Mouse (Mus musculus) heart, embryonic 14.5 days (tissue): ENCODE data around the gene Pou2af1. TPM values are rescaled to one million over a fixed set of nuclear protein-coding genes. Genes with fewer than 3 reads are reported as not detected.
A peak's percentile ranks its signal among the peaks of the same experiment; 100 is the strongest.

Experiments used
- ATAC-seq: fragments of 200-750 bp; cut with Nextera tagmentation; 2 replicates; pipeline ENCODE4 v1.8.0; 2017; ENCODE audit warnings: low read depth, moderate TSS enrichment; ENCODE audit not compliant: insufficient number of reproducible peaks, insufficient read depth, low FRiP score
- H3K27ac ChIP-seq, 2 experiments: fragments of 200-500 bp in 1 of 2; fragments of 300-500 bp in 1 of 2; sonication (generic) in 1 of 2; replicated peaks in 1 of 2; 2 replicates each; pipeline ENCODE4 v1.5.1; 2012 to 2014; ENCODE audit warnings: low read depth in 2 of 2, low read length in 2 of 2, control low read depth in 1 of 2, mild to moderate bottlenecking in 1 of 2, mixed read lengths in 1 of 2; ENCODE audit not compliant: control insufficient read depth in 1 of 2, insufficient read depth in 1 of 2
- H3K27me3 ChIP-seq: fragments of 300-500 bp; sonication (generic); 2 replicates; pipeline ENCODE4 v1.6.1; 2014; ENCODE audit warnings: mild to moderate bottlenecking, low read length, control low read depth; ENCODE audit not compliant: control insufficient read depth, insufficient read depth
- H3K36me3 ChIP-seq: fragments of 300-500 bp; sonication (generic); 2 replicates; pipeline ENCODE4 v1.6.1; 2014; ENCODE audit warnings: mild to moderate bottlenecking, control low read depth, low read length, mixed read lengths; ENCODE audit not compliant: control insufficient read depth, insufficient read depth
- H3K4me1 ChIP-seq, 2 experiments: fragments of 200-500 bp in 1 of 2; fragments of 300-500 bp in 1 of 2; sonication (generic) in 1 of 2; 2 replicates each; pipeline ENCODE4 v1.6.1; 2012 to 2014; ENCODE audit warnings: low read length in 2 of 2, control low read depth in 1 of 2, mixed read lengths in 1 of 2; ENCODE audit not compliant: control insufficient read depth in 2 of 2, insufficient read depth in 2 of 2
- H3K4me2 ChIP-seq: fragments of 300-500 bp; sonication (generic); 2 replicates; pipeline ENCODE4 v1.6.1; 2014; ENCODE audit warnings: mild to moderate bottlenecking, low read length
- H3K4me3 ChIP-seq, 2 experiments: fragments of 200-500 bp in 1 of 2; fragments of 300-500 bp in 1 of 2; sonication (generic) in 1 of 2; 2 replicates each; pipeline ENCODE4 v1.5.1; 2012 to 2014; ENCODE audit warnings: low read length in 2 of 2, mild to moderate bottlenecking in 2 of 2, control low read depth in 1 of 2, low read depth in 1 of 2, moderate library complexity in 1 of 2; ENCODE audit not compliant: control insufficient read depth in 1 of 2, insufficient read depth in 1 of 2
- H3K9ac ChIP-seq: fragments of 300-500 bp; sonication (generic); 2 replicates; pipeline ENCODE4 v1.6.1; 2014; ENCODE audit warnings: mild to moderate bottlenecking, low read length
- H3K9me3 ChIP-seq: fragments of 300-500 bp; sonication (generic); 2 replicates; pipeline ENCODE4 v1.6.1; 2016; ENCODE audit warnings: low read length, control low read depth; ENCODE audit not compliant: control insufficient read depth
- WGBS: fragments of 180-500 bp; shearing (Covaris S2); extraction: QIAGEN DNeasy Blood & Tissue Kit; methylation state at CpG from one replicate; pipeline ENCODE4 v1.1.7; 2014; 5-methylcytosine and 5-hydroxymethylcytosine counted together
- polyA plus RNA-seq: library from polyadenylated mRNA; unstranded; fragments of >200 nt; fragmentation: Nextera tagmentation; extraction: Ambion mirVana; gene quantifications from 2 replicates; pipeline ENCODE4 v1.2.1, GENCODE M21; 2014

Gene Pou2af1
- polyA plus RNA-seq, 1 experiment from 2014 or later, result not detected

GRCm38 (mm10) chr9:51272102-51272501, 58.6 kb downstream of the Pou2af1 start:
- H3K4me3 ChIP-seq, result no peak overlapping the region
- no peaks in the 10 kb centered on the region for H3K27me3 ChIP-seq
- no peaks in the 10 kb centered on the region for H3K36me3 ChIP-seq
- ATAC-seq, result no peak
- WGBS, result 70% methylated on average over 5 of the region's 5 CpGs
- no peak overlapping the region for H3K9ac ChIP-seq
- H3K4me2 ChIP-seq, result no peak overlapping the region
- no peaks in the 10 kb centered on the region for H3K9me3 ChIP-seq
- peaks cover 2 to 5% of the 10 kb centered on the region in 2 experiments; a peak in 2 of 4 replicates for H3K4me1 ChIP-seq
- H3K27ac ChIP-seq, result no peak overlapping the region

DNA sequence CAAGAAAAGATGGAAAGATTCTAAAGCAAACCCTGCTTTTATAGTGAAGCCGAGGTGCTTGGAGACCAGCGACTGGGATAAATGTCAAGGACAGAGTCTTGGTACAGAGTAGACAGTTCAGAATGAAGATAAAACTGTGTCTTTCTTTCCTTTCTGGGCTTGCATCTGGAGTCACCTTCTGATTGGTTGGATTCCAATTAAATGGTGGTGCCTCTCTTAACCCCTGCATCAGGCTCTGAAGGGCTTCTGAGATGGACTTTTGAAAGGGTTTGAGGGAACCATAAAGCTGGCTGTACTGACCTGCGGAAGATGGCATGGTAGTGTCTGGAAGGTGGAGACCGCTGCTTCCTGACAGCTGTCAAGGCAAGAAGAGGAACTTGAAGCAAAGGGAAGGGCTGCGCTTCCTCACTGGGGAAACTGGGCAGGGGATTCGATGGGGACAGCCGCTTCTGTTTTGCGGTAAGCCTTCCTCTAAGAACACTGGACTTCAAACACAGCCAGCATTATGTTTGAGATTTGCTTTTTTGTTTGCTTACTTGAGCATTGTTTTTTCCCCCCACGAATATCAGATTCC, 60.2 kb downstream of the Pou2af1 start:
- Histone ChIP-seq H3K4me3 (no peak overlapping the region), H3K36me3 (no peaks in the 10 kb centered on the region), H3K27ac (no peak overlapping the region), H3K9ac (no peak overlapping the region), H3K27me3 (no peaks in the 10 kb centered on the region), H3K4me2 (no peak overlapping the region), H3K9me3 (no peaks in the 10 kb centered on the region), H3K4me1 (peaks cover 4 to 12% of the 10 kb centered on the region in 2 experiments)
- ATAC-seq, result no peak
- WGBS, result 66% methylated on average over 9 of the region's 9 CpGs

DNA sequence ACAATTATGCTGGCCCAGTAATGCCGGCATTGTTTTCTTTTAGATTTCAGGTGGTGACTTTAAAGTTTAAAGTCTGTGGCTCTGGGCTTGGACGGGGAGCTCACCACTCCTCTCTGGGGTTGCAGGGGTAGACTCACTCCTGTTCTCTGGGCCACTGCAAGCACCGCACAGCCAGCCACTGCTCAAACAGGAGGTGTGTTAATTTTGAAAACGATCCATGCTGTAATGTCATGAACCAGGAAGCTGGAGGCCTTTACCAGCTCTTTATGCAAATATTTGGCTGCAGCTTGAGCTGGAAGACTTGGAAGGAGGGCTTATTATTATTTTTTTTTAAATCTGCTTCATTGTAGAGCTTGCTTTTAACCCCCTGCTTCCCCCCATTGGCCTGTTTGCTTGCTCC, 61.2 kb downstream of the Pou2af1 start:
- Histone ChIP-seq H3K36me3 (no peaks in the 10 kb centered on the region), H3K9me3 (no peaks in the 10 kb centered on the region), H3K4me1 (peaks cover 4 to 12% of the 10 kb centered on the region in 2 experiments), H3K4me2 (no peak overlapping the region), H3K27ac (no peak overlapping the region), H3K9ac (no peak overlapping the region), H3K4me3 (no peak overlapping the region), H3K27me3 (no peaks in the 10 kb centered on the region)
- ATAC-seq, result no peak
- 34% methylated on average over 4 of the region's 4 CpGs for WGBS

DNA sequence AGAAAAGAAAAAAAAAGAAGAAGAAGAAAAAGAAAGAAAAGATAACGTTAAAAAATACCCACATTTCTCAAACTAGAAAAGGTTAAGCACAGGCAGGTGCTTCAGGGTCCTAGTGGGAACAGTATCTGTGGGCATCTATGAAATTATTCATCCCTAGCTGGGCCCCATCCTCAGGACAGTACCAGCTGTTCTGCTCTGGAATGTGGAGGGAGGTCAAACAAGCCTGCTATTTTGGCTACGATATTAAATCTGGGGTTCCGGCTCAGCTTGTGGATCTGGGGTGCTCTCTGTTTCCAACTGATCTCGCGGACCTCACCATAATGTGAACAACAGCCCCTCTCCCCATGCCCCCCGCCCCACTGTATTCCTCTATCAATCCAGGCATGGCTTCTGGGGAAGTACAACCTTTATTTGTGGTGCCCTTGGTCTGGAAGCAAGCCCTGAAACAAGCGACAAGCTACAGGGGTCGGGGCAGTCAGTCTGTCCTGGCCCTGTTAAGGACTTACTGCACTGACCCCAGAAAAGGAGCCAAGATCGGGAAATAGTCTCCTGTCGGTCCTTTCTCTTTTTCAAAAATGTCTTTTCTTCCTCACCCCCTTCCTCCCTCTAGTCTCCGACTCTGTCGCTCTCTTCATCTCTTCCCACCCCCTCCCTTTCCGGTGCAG, 64.5 kb downstream of the Pou2af1 start:
- ATAC-seq, result no peak
- Histone ChIP-seq H3K9ac (peak overlapping the region; percentile 86), H3K9me3 (no peaks in the 10 kb centered on the region), H3K4me2 (peak overlapping the region; percentile 93), H3K27me3 (no peaks in the 10 kb centered on the region; the same call in 1 of the 2 replicates), H3K36me3 (no peaks in the 10 kb centered on the region), H3K27ac (peak overlapping the region; percentile 66 to 73), H3K4me1 (peaks cover 3 to 12% of the 10 kb centered on the region in 2 experiments), H3K4me3 (peak overlapping the region; percentile 70 to 90)
- 22% methylated on average over 13 of the region's 13 CpGs for WGBS

- Histone ChIP-seq H3K4me3 (peak within 1 kb of the TSS; percentile 70 to 90), H3K9me3 (no peaks in the 10 kb centered on the region), H3K4me1 (peaks cover 3 to 12% of the 10 kb centered on the region in 2 experiments), H3K36me3 (no peaks in the 10 kb centered on the region), H3K9ac (peak within 1 kb of the TSS; percentile 86), H3K27ac (peak within 1 kb of the TSS; percentile 66 to 73), H3K4me2 (peak within 1 kb of the TSS; percentile 93), H3K27me3 (no peaks in the 10 kb centered on the region; the same call in 1 of the 2 replicates)
- ATAC-seq, result peak; percentile 95
- under 1% methylated on average over 52 of the region's 53 CpGs for WGBS
Observed at GRCm38 (mm10) chr9:51278500-51279381, 65.2 kb downstream of the Pou2af1 start, which contains the start of gene Colca2. Colca2 (minus strand) TSS chr9:51278569.

DNA sequence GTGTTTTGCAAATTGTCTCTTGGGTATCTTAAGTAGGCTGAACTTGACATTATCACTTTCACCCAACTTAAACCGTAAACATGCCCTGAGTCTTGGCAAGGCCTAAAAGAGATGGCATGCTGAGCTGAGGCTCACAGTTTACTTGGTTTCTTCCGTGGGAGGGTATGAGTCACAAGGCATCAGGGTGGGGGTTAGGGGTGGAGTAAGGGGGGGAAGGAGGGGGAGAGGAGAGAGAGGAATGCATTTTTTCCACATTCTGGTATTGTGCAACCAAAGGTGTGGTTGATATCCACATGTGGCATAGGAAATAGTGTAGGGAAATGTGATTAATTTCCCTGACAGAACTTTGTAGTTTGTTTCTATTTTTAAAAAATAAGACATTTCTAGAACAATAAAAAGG, 72.6 kb downstream of the Pou2af1 start:
- H3K27ac ChIP-seq, result no peak overlapping the region

More for the DNA sequence above, 72.6 kb downstream of the Pou2af1 start:
- Histone ChIP-seq H3K9ac (no peak overlapping the region), H3K27me3 (no peaks in the 10 kb centered on the region; the same call in 1 of the 2 replicates), H3K4me1 (no peaks in the 10 kb centered on the region), H3K4me3 (no peak overlapping the region), H3K36me3 (no peaks in the 10 kb centered on the region), H3K4me2 (no peak overlapping the region), H3K9me3 (no peaks in the 10 kb centered on the region)
- no peak for ATAC-seq
- 39% methylated on average over 2 of the region's 2 CpGs for WGBS
